ENCODE assay signal across 26 mouse cellular contexts in the genomic region with DNA sequence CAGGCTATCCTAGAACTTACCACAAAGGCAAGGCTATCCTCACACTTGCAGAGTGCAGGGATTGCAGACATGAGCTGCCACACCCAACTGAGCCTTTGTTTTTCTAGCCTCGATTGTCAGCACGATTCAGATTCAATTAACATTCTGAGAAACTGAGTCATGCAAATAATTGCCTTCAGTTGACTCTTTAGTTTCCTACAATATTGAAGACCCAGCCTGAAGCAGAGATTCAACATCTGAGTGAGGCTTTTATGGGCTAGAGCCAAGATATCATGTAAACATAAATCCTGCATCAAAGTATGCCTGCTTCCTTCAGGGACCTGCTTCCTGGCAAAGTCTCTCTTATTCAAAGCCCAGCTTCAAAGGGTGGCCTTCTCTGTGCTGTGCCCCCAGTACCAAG. TPM values are rescaled to one million over a fixed set of nuclear protein-coding genes. Genes with fewer than 3 reads are reported as not detected.
A peak's percentile ranks its signal among the peaks of the same experiment; 100 is the strongest.
DNase-seq lines count a peak whose midpoint lies in the region; ATAC-seq and TF ChIP-seq lines count a peak whose summit lies in the region.
"Had no signal": no experiment of that assay in that cellular context is flagged by ENCODE, and none has a peak within 500 bp of the region (broad histone marks: within the 10 kb centered on the region; RNA-seq: fewer than 3 reads in every experiment).

No protein-coding gene starts in this region.

- H3K79me3 ChIP-seq in C2C12 (ENCODE audit: low read depth): no peaks in the 10 kb centered on the region

- peak overlapping the region; percentile 72; the same call in 1 of the 2 replicates for H3K27ac ChIP-seq in limb, embryonic 15.5 days
- H3K27ac ChIP-seq in limb, embryonic 10.5 days: no peak overlapping the region
- H3K27ac ChIP-seq: embryonic facial prominence, embryonic 12.5 days; forebrain, embryonic 10.5 days; forebrain, embryonic 13.5 days; hindbrain, embryonic 12.5 days; hindbrain, embryonic 15.5 days had no signal

- WGBS in limb, embryonic 15.5 days: 66% methylated on average over 2 of the region's 2 CpGs
- 89% methylated on average over 2 of the region's 2 CpGs for WGBS in limb, embryonic 10.5 days

- peaks cover 53% of the 10 kb centered on the region for H3K4me1 ChIP-seq in limb, embryonic 15.5 days
- H3K4me1 ChIP-seq in limb, embryonic 10.5 days: peaks cover 1% of the 10 kb centered on the region
- H3K4me1 ChIP-seq: embryonic facial prominence, embryonic 12.5 days; hindbrain, embryonic 12.5 days; hindbrain, embryonic 15.5 days had no signal

- DNase-seq in limb, embryonic 10.5 days (ENCODE audit: low spot score): no peak
- peak; percentile 18 for DNase-seq in R1 (ENCODE audit: low read depth, low spot score)
- DNase-seq in kidney, postnatal 14 days: no peak
- DNase-seq in embryo, embryonic 11 days: no peak
- DNase-seq: adrenal gland, adult 8-10 months; adrenal gland, postnatal 25 days; cerebellum, adult 11-12 months; cerebellum, adult 8-10 months; cerebellum, postnatal 10 days; cerebellum, postnatal 36 days; gastrocnemius, adult 2 months; gastrocnemius, postnatal 14 days had no signal

- H3K27me3 ChIP-seq in limb, embryonic 15.5 days: no peaks in the 10 kb centered on the region
- H3K27me3 ChIP-seq in limb, embryonic 10.5 days (ENCODE audit: low read depth, poor library complexity, severe bottlenecking): 0 out of 2 replicates have a peak, but pooled peaks cover 3% of the 10 kb centered on the region
- no peaks in the 10 kb centered on the region for H3K27me3 ChIP-seq in C2C12 (ENCODE audit: control insufficient read depth, insufficient read depth, insufficient read length)
- H3K27me3 ChIP-seq: CH12.LX; embryonic facial prominence, embryonic 12.5 days; forebrain, embryonic 13.5 days; hindbrain, embryonic 12.5 days; hindbrain, embryonic 15.5 days had no signal

- H3K4me3 ChIP-seq in limb, embryonic 15.5 days: no peak overlapping the region
- H3K4me3 ChIP-seq in limb, embryonic 10.5 days: no peak overlapping the region
- no peak overlapping the region for H3K4me3 ChIP-seq in C2C12 (ENCODE audit: insufficient read depth, poor library complexity, severe bottlenecking)
- H3K4me3 ChIP-seq: embryonic facial prominence, embryonic 12.5 days; forebrain, embryonic 10.5 days; forebrain, embryonic 13.5 days; gastrocnemius, adult 2 months; hindbrain, embryonic 12.5 days; hindbrain, embryonic 15.5 days had no signal

- H3K9me3 ChIP-seq in limb, embryonic 15.5 days: no peaks in the 10 kb centered on the region
- H3K9me3 ChIP-seq in limb, embryonic 10.5 days (replicated peaks): no peaks in the 10 kb centered on the region
- H3K9me3 ChIP-seq: embryonic facial prominence, embryonic 12.5 days; forebrain, embryonic 10.5 days; forebrain, embryonic 13.5 days; G1E; hindbrain, embryonic 12.5 days; hindbrain, embryonic 15.5 days had no signal

- H3K9ac ChIP-seq in limb, embryonic 15.5 days: no peak overlapping the region
- H3K9ac ChIP-seq: embryonic facial prominence, embryonic 12.5 days; forebrain, embryonic 13.5 days; forebrain, postnatal 0 days; hindbrain, embryonic 12.5 days; hindbrain, embryonic 15.5 days had no signal

- H3K36me3 ChIP-seq in limb, embryonic 15.5 days: no peaks in the 10 kb centered on the region
- H3K36me3 ChIP-seq in limb, embryonic 10.5 days: no peaks in the 10 kb centered on the region
- no peaks in the 10 kb centered on the region for H3K36me3 ChIP-seq in C2C12 (ENCODE audit: control insufficient read depth, insufficient read depth)
- H3K36me3 ChIP-seq: embryonic facial prominence, embryonic 12.5 days; forebrain, embryonic 10.5 days; G1E; hindbrain, embryonic 12.5 days; hindbrain, embryonic 15.5 days had no signal

- no peak overlapping the region for H3ac ChIP-seq in C2C12 (ENCODE audit: control insufficient read depth, insufficient read length, low read depth)

- TF ChIP-seq CTCF in C2C12 (IDR thresholded peaks at IDR 0.05; ENCODE audit: control insufficient read depth, insufficient read depth, insufficient read length): no peak

- H3K79me2 ChIP-seq in C2C12 (ENCODE audit: control insufficient read depth, insufficient read depth): no peaks in the 10 kb centered on the region

- H3K4me2 ChIP-seq in limb, embryonic 15.5 days: no peak overlapping the region
- H3K4me2 ChIP-seq: embryonic facial prominence, embryonic 12.5 days; forebrain, embryonic 13.5 days; heart, embryonic 11.5 days; hindbrain, embryonic 12.5 days; hindbrain, embryonic 15.5 days had no signal

- no peak for ATAC-seq in limb, embryonic 15.5 days (ENCODE audit: insufficient number of reproducible peaks, low FRiP score, low TSS enrichment, low read depth)
- ATAC-seq: activated CD4-positive, CD25-positive, alpha-beta regulatory T cell, adult 4 months; forebrain, embryonic 13.5 days had no signal

TF ChIP-seq in C2C12, 6 proteins besides CTCF, POLR2A, EP300 and RAD21:
- no peak for TF ChIP-seq FOSL1 (IDR thresholded peaks at IDR 0.05; ENCODE audit: insufficient read depth, low read length, poor library complexity, severe bottlenecking)
- TF ChIP-seq MYOD1 (IDR thresholded peaks at IDR 0.05; ENCODE audit: control insufficient read depth, insufficient read length, low read depth): no peak
- peak; percentile 17 for TF ChIP-seq MAX (IDR thresholded peaks at IDR 0.05)

RNA-seq across cellular contexts. Expression of a gene that starts 24.2 kb away (rescaled TPM):
- polyA plus RNA-seq in limb, embryonic 15.5 days (2015; fragmentation: Nextera tagmentation; extraction: Ambion mirVana): 1.3 and 1.5 TPM in 2 replicates
- 0.10 TPM in 1 of 2 replicates, not detected in the other for polyA plus RNA-seq in limb, embryonic 10.5 days (2016; fragmentation: Nextera tagmentation; extraction: Ambion mirVana)
- 0.20 TPM for polyA plus RNA-seq in C2C12 (2012; fragmentation: generic; extraction: Trizol)
- polyA plus RNA-seq: activated CD4-positive, CD25-positive, alpha-beta regulatory T cell, adult 4 months; forebrain, embryonic 10.5 days; forebrain, embryonic 13.5 days; forebrain, postnatal 0 days; G1E; heart, embryonic 11.5 days; heart, embryonic 14.5 days; heart, postnatal 0 days; hindbrain, embryonic 15.5 days had no signal

RNA-seq across cellular contexts. Expression of a gene that starts 41.6 kb away (rescaled TPM):
- polyA plus RNA-seq in limb, embryonic 15.5 days (2015; fragmentation: Nextera tagmentation; extraction: Ambion mirVana): 95.9 and 103 TPM in 2 replicates
- 73.9 and 85.3 TPM in 2 replicates for polyA plus RNA-seq in limb, embryonic 10.5 days (2016; fragmentation: Nextera tagmentation; extraction: Ambion mirVana)
- polyA plus RNA-seq in C2C12 (2012; fragmentation: generic; extraction: Trizol): 29.0 TPM
